Mouse (Mus musculus) urinary bladder, postnatal 25 days (tissue): ENCODE results near the gene Olfr61.
"Not testable (repeated sequence)": the region's sequence is repeated elsewhere in the genome, so short reads cannot be mapped to it uniquely, and the experiment has no call there.

ENCODE experiments used
- DNase-seq: peaks from one replicate; pipeline ENCODE4 v3.0.0; 2022; ENCODE audit warnings: low spot score

Olfr61 gene

GRCm38 (mm10) chr7:140628670-140629069, at the start of gene Olfr61:
Gene Olfr61, plus strand, starts transcription at chr7:140628970.
- DNase-seq = not testable (repeated sequence)

DNA sequence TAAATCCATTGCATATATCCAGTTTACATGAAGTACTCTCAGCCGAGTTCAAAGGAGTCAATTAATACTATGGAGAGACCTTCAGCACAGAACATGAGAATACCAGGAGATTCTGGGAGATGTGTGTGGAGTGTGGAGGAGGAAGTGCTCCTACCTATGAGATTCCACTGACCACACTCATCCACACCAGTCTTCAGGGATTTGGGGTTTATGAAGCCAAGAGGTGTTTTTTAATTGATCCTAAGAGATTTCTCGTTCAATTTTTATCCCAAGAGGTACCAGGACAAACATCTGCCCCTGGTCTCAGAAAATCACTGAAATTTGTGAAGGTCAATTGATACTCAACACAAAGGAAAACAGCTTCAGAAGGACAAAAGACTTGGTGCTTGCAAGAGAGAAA, 27.8 kb upstream of the Olfr61 start, which contains the start of gene Olfr46:
Gene Olfr46, plus strand, starts transcription at position 301 of the 400 bp plus-strand sequence.
- not testable (repeated sequence) for DNase-seq

DNA sequence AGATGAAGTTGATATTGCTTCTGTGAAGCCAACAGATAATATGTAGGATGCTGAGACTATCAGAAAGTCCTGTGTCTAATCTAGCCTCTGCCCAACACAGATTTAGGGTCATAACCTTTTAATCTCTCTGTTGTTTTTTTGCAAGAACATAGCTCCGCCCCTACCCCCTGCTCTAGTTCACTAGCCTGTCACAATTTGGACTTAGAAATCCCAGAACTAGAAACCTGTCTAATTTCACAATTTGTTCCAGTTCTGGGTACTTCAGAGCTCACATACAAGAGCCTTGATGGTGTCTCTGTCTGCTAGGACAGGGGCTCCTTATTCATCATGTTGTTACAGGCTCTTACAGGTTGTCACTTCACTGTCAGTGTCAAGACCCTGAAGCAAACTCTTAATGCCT, 1.8 kb downstream of the Olfr61 start:
- DNase-seq = no peak

DNA sequence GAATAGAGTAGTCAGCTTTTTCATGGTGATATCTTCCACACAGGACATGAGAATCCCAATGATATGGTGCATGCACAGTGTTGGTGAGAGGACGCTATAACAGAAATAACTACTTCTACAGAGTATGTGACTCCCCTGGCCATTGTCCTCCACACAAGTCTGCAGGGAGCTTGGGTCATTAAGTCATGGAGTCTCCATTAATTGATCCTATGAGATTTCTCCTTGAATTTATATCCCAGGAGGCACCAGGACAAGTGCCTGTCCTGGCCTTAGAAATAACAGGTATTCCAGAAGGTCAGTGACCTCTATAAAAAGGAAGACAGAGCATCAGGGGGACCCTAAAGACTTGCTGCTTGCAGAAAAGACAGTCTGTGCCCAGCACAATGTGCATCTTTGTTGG, 17.4 kb downstream of the Olfr61 start, which contains the start of gene Olfr53:
Gene Olfr53, plus strand, starts transcription at position 301 of the 400 bp plus-strand sequence.
- DNase-seq = no peak

DNA sequence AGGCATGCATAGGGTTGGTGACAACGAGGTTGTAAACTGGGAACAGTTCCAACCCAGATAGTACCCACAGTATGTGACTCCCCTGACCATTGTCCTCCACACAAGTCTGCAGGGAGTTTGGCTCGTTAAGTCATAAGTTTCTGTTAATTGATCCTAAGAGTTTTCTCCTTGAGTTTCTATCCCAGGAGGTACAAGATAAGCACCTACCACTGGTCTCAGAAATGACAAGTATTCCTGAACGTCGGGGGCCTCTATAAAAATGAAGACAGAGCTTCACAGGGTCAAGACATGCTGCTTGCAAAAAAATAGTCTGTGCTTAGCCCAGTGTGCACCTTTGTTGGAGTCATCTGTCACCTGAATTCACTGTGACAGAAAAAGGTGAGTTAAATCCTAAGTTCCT, 30.9 kb downstream of the Olfr61 start, which contains the start of gene Olfr539:
Gene Olfr539, plus strand, starts transcription at position 301 of the 400 bp plus-strand sequence.
- no peak for DNase-seq

DNA sequence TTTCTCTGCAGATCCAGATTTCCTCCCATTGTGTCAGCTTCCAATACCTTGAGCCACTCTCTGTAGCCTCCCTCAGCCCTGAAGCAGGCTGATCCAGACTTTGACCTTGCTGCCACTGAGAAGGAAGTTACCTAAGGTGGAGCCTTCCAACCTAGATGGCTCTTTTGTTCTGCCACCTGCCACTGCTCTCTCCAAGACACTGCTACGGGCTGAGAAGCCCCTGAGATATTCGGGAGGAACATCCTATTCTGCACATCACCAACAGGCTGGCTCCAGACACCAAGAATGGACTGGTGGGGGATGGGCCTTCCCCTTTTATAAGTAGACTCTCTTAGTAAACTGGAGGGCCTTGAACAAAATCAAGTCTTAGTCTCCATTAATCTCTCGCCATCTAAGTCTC, 41.9 kb downstream of the Olfr61 start:
- DNase-seq = not testable (repeated sequence)

- DNase-seq = no peak
These were observed 47.1 kb downstream of the Olfr61 start for GRCm38 (mm10) chr7:140675863-140676262.

GRCm38 (mm10) chr7:140679591-140679990, 50.8 kb downstream of the Olfr61 start:
- DNase-seq = not testable (repeated sequence)

- no peak for DNase-seq
These were observed 52.9 kb downstream of the Olfr61 start, which contains the start of gene Olfr45 for GRCm38 (mm10) chr7:140681651-140682050. Gene Olfr45, plus strand, starts transcription at chr7:140681951.
